Mouse (Mus musculus): ENCODE data around the gene Fgf5.
A peak's percentile ranks its signal among the peaks of the same experiment; 100 is the strongest.

Fgf5 gene

DNA sequence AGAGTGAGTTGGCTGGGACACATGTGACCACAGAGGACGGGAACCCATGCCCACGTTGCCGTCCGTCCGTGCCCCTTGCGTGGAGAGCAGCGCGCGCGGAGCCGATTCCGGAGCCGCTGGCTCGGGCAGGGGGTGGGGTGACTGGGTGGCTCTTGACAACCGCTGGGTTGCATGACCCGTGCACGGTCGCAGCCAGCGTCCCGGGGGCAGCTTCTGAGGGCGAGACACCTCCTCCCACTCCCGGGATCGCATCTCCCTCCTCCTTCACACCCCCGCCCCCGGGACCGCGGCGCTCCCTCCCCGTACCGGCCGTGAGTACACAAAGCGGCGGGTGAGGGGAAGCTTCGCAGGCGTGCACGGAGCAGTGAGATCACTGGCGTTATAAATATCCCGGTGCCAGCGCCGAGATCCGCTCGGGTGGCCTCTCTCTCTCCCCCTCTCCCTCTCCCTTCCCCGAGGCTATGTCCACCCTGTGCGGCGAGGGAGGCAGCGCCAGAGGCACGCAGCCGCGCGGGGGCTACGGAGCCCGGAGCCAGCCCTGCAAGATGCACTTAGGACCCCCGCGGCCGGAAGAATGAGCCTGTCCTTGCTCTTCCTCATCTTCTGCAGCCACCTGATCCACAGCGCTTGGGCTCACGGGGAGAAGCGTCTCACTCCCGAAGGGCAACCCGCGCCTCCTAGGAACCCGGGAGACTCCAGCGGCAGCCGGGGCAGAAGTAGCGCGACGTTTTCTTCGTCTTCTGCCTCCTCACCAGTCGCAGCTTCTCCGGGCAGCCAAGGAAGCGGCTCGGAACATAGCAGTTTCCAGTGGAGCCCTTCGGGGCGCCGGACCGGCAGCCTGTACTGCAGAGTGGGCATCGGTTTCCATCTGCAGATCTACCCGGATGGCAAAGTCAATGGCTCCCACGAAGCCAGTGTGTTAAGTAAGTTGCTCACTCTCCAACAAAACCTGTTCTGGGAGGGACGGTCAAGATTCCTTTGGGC lies at the start of gene Fgf5:
TSS of gene Fgf5 (plus strand) at position 347 of the 984 bp plus-strand sequence.
- DNase-seq (ENCODE audit: low spot score), result peak; percentile 26

DNA sequence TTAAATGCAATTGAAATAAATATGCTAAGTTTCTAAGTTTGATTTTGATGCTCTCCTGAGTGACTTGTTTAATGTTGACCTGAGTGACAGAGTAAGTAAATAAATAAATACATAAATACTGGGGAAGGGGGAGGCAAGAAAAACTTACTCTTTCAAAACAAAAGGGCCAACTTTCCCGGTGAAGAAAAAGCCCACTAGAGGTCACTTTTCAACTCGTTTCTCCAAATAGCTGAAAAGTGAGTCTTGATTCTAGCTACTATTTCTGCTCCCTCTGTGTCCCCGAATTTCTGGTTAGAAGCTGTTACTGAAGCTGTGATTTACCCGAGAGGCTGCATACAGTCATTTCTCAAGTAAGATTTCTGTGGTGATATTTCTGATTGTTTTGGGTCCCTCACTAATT lies 41.5 kb upstream of the Fgf5 start:
- DNase-seq (ENCODE audit: low spot score), result no peak

GRCm38 (mm10) chr5:98221956-98222355 lies 32.0 kb upstream of the Fgf5 start:
- no peak for DNase-seq (ENCODE audit: low spot score)

DNA sequence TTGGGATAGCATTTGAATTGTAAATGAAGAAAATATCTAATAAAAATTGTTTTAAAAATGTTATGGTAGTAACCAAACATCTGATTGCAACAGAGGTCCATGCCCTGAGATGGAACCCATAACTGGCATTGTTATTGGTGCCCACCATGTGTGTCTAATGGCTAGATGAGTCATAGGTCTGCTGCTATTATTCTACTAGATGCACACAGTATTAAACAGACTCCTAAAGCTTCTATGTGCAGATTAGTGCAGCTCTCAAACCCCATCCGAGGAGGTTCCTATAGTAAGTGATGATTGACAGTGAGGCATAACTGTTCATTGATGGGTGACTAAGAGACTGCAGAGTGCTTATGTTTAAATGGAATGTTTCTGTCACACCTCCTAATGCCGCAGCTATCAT lies 27.3 kb upstream of the Fgf5 start:
- DNase-seq (ENCODE audit: low spot score), result no peak

- DNase-seq (ENCODE audit: low spot score), result no peak
Observed at GRCm38 (mm10) chr5:98229456-98229855, 24.5 kb upstream of the Fgf5 start.

- DNase-seq (ENCODE audit: low spot score), result no peak
Observed at GRCm38 (mm10) chr5:98238466-98238865, 15.5 kb upstream of the Fgf5 start.

DNA sequence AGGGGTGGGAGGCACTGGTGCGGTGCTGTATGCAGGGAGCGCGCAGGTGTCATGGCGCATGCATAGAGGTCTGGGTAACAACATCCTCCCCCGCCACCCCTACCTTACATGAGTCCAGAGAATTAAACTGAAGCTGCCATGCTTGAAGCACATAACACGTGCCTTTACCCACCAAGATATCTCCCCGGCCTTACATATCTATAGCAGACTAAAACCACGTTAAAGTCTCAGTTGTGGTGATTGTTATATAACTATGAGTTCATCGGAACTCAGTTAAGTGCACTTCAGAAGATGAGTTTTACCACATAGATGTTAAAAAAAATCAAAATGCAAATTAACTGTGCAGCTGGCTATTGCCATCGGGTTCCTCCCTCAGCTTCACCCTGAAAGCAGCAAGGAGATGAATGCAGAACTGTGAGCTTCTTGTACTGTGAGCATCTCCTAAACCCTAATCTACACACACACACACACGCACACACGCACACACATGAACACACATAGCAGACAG lies 12.6 kb upstream of the Fgf5 start:
- no peak for DNase-seq (ENCODE audit: low spot score)

- no peak for DNase-seq (ENCODE audit: low spot score)
Observed at GRCm38 (mm10) chr5:98245303-98245702, 8.7 kb upstream of the Fgf5 start.

- DNase-seq (ENCODE audit: low spot score), result no peak
Observed at GRCm38 (mm10) chr5:98245976-98246375, 8.0 kb upstream of the Fgf5 start.

- no peak for DNase-seq (ENCODE audit: low spot score)
Observed at GRCm38 (mm10) chr5:98246826-98247225, 7.2 kb upstream of the Fgf5 start.

GRCm38 (mm10) chr5:98247516-98247915 lies 6.5 kb upstream of the Fgf5 start:
- no peak for DNase-seq (ENCODE audit: low spot score)

- no peak for DNase-seq (ENCODE audit: low spot score)
Observed at GRCm38 (mm10) chr5:98253147-98253546, 837 bp upstream of the Fgf5 start.

GRCm38 (mm10) chr5:98255176-98255575 lies 1.2 kb downstream of the Fgf5 start:
- DNase-seq (ENCODE audit: low spot score), result no peak

DNA sequence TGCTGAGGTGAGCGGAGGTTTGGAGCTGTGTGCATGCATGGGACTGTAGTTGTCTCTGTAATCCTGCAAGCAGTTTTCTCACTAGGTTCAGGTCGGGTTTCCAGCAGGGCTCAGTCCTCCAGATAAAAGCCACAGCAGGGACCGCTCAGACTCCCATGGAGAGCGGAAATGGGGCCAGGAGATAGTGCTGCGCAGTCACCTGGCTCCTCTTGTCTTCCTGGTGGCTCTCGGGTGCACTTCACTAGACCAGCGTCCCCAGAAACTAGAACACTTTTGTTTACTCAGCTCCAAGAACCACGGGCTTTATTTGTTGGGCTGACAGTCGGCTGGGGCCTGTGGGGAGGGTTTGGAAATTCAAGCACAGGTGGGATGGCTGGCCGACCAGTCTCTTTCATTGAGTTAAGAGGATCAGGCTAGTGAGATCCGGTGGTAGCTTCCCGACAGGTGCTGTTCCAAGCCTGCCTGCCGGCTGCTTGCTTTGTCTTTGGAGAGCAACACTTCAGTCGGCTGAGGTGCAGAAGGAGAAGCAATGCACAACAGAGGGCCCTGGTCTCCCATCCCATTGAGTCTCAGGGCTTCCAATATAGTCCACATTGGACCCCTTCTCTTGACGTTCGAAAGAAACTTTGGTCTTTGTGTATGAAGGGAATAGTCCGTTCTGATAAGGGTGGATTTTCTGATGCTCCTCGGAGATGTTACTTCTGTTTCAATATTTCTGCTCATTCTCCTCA lies 1.9 kb downstream of the Fgf5 start:
- DNase-seq (ENCODE audit: low spot score), result no peak

DNA sequence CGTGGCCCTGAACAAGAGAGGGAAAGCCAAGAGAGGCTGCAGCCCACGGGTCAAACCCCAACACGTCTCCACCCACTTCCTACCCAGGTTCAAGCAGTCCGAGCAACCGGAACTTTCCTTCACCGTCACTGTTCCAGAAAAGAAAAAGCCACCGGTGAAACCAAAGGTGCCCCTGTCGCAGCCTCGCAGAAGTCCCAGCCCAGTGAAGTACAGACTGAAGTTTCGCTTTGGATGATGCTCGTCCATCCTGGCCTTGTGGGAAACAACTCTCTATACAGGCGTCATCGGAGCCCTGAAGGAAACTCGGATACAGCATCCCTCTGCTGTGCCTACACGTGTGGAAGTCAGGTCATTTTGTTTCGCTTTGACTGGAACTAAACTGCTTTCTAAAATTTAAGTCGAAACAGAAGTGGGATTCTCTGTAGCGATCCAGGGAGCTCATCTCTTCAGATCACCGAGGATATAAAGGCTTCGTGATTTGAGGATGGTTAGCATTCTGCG lies 21.4 kb downstream of the Fgf5 start:
- no peak for DNase-seq (ENCODE audit: low spot score)

DNA sequence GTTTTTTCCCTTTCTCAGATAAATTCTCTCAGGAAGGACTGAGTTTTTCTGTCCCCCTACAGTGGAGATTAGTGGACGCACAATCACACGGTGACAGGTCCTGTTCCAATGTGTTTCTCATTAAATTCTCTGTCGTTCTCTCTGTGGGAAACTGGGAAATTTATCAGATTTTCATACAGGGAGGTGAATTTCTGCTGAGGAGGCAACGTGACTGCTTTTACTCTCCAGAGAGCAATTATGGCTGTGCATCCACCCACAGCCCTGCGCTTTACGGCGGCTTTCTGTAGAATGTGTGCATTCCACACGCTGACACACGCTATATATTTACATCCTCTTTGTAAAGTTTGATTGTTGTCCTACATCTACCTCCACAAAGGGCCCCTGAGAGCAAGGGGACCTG lies 28.0 kb downstream of the Fgf5 start:
- no peak for DNase-seq (ENCODE audit: low spot score)

- DNase-seq (ENCODE audit: low spot score), result no peak
Observed at GRCm38 (mm10) chr5:98283696-98284478, 29.9 kb downstream of the Fgf5 start.

- no peak for DNase-seq (ENCODE audit: low spot score)
Observed at GRCm38 (mm10) chr5:98290642-98291041, 36.7 kb downstream of the Fgf5 start.

DNA sequence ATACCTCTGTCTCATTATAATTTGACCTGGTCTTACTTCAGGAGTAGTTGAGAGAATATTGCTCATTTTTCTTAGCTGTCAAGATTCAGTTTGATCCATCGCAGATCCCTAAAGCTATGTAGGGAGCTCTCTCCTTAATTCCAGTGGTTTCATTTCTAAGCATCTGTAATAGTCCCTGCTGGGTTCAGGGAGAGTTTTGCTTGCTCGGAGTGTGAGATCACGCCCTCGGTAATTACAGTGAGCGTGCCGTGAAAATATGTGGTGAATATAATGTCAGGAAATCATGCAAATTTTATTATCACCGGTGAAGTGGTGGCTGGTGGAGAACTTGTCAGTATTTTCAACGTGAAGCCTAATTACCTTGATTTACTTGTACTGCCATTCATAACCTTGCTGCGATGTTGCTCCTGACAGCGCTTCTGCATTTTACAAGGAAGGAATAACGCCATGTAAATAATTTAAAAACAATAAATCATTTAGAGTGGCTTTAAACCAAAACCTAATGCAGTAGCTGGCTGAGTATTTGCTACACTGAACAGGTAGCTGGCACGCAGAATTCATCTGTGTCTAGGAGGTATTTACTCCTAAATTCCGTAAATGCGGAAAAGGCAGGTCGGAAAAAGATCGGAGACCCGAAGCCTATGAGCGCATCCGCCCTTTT lies 38.5 kb downstream of the Fgf5 start:
- no peak for DNase-seq (ENCODE audit: low spot score)

GRCm38 (mm10) chr5:98293049-98293715 lies 39.2 kb downstream of the Fgf5 start:
- no peak for DNase-seq (ENCODE audit: low spot score)

GRCm38 (mm10) chr5:98300079-98300478 lies 46.1 kb downstream of the Fgf5 start:
- DNase-seq (ENCODE audit: low spot score), result no peak

All from ovary, postnatal 36 days (tissue).